Mouse (Mus musculus): Measurements from ENCODE around the gene Car1.

DNA sequence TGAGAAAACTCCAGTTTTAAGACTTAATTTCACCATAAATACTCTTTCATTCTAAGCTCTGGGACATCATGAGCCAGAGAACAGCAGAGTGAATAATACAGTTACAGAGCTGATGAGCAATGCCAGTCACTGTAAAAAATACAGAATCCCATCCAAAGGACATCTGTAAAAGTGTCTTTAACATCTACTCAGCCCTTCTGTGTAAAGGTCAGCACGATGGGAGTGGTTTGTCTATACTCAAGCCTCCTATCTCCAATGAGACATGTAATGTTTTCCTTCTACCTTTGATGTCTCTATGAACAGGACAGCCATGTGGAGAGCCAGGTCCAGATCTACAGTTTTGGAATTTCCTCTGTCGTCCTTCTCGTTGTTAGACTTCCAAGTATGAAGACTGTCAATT is 11.1 kb downstream of the Car1 start:
- TF ChIP-seq GATA1 (IDR thresholded peaks at IDR 0.05; ENCODE audit: low read length) = no peak
- no peak for TF ChIP-seq TAL1 (IDR thresholded peaks at IDR 0.05; ENCODE audit: low read length)
